Mouse (Mus musculus): ENCODE data around the gene Rxylt1. TPM values are rescaled to one million over a fixed set of nuclear protein-coding genes. Genes with fewer than 3 reads are reported as not detected.

Rxylt1 gene
- polyA plus RNA-seq, 1 experiment from 2014 or later, result 28.1 TPM

DNA sequence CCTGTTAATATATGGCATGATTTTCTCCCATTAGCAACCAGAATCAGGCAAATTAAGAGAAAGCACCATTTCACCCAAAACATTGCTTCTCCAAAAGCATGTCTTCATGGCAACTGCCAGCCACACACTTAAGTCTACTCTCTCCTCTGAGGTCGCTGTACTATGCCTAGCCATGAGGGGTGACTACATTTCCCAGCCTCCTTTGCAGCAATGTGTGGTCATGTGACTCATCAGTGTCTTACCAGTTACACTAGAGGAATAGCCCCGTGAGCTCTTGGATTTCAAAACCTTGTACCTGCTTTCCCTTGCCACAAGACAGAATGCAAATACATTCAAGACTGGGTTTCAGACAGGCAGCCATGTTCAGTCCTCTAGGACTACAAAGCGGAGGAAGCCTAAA lies 58.6 kb downstream of the Rxylt1 start:
- DNase-seq, result no peak
- WGBS (ENCODE audit: insufficient replicate concordance), result 44% methylated on average over 3 of the region's 3 CpGs
- TF ChIP-seq CTCF (IDR thresholded peaks at IDR 0.05; ENCODE audit: low read depth), result no peak
- no peak for TF ChIP-seq EP300 (IDR thresholded peaks at IDR 0.05; ENCODE audit: low read depth)

DNA sequence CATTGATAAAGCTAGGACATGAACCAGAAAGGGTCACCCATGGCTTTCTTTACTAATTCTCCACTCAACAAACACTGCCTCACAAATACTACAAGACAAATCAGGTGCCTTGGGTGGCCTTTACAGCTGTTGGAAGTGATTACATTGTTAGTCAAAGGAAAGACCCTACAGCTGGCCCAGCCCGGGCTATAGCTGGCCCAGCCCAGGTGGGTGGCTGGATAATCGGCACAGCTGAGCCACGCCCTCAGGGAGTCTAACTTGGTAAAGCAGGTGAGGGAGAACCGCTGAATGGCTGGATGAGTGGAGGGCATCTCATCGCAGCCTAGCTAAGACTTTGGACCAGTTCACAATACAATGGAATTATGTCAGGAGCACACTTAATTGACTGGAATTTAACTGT lies 63.9 kb downstream of the Rxylt1 start:
- no peaks in the 10 kb centered on the region for H3K27me3 ChIP-seq (ENCODE audit: insufficient read depth, low read length)
- H3K9me3 ChIP-seq (ENCODE audit: low read length), result no peaks in the 10 kb centered on the region
- H3K4me1 ChIP-seq (ENCODE audit: insufficient read depth), result peaks cover 2% of the 10 kb centered on the region; the same call in 1 of the 2 replicates
- H3K4me3 ChIP-seq (ENCODE audit: low read depth, low read length), result no peak overlapping the region
- no peak for DNase-seq
- ATAC-seq, result no peak
- H3K36me3 ChIP-seq (replicated peaks; ENCODE audit: insufficient read depth, low read length), result no peaks in the 10 kb centered on the region
- H3K4me2 ChIP-seq (ENCODE audit: low read depth, low read length), result no peak overlapping the region
- 61% methylated on average over 5 of the region's 5 CpGs for WGBS (ENCODE audit: insufficient replicate concordance)
- TF ChIP-seq EP300 (IDR thresholded peaks at IDR 0.05; ENCODE audit: low read depth), result no peak
- TF ChIP-seq CTCF (IDR thresholded peaks at IDR 0.05; ENCODE audit: low read depth), result no peak
- no peak overlapping the region for H3K9ac ChIP-seq (replicated peaks)
- no peak overlapping the region for H3K27ac ChIP-seq (ENCODE audit: low read depth)

More for the DNA sequence above, 58.6 kb downstream of the Rxylt1 start:
- Histone ChIP-seq H3K9me3 (ENCODE audit: low read length) (no peaks in the 10 kb centered on the region), H3K9ac (replicated peaks) (no peak overlapping the region), H3K4me3 (ENCODE audit: low read depth, low read length) (no peak overlapping the region), H3K4me2 (ENCODE audit: low read depth, low read length) (peak overlapping the region; percentile 42; the same call in 1 of the 2 replicates), H3K27me3 (ENCODE audit: insufficient read depth, low read length) (no peaks in the 10 kb centered on the region), H3K4me1 (ENCODE audit: insufficient read depth) (no peaks in the 10 kb centered on the region), H3K36me3 (replicated peaks; ENCODE audit: insufficient read depth, low read length) (no peaks in the 10 kb centered on the region), H3K27ac (ENCODE audit: low read depth) (no peak overlapping the region)
- ATAC-seq, result peak; percentile 77

DNA sequence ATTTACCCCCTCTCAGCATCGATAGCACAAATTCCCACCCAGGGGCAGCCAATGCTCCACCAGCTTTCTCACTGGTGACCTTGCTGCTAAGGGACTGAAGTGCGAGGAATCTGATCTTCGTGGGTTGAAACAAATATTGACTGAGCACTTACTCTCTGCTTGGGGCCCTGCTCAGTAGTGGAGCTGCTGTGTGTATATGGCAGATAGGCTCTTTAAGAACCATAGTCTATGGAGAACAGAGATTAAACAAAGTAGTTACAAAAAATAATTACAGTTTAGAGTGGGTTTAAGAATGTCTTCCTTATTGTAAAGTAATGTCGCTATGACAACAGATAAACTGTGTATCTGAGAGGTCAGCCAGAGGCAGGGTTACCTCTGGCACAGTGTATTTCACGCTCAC lies 66.8 kb downstream of the Rxylt1 start:
- Histone ChIP-seq H3K9ac (replicated peaks) (no peak overlapping the region), H3K4me2 (ENCODE audit: low read depth, low read length) (no peak overlapping the region), H3K9me3 (ENCODE audit: low read length) (no peaks in the 10 kb centered on the region), H3K36me3 (replicated peaks; ENCODE audit: insufficient read depth, low read length) (no peaks in the 10 kb centered on the region), H3K27ac (ENCODE audit: low read depth) (no peak overlapping the region), H3K4me1 (ENCODE audit: insufficient read depth) (peaks cover 2% of the 10 kb centered on the region; the same call in 1 of the 2 replicates), H3K4me3 (ENCODE audit: low read depth, low read length) (no peak overlapping the region), H3K27me3 (ENCODE audit: insufficient read depth, low read length) (no peaks in the 10 kb centered on the region)
- TF ChIP-seq EP300 (IDR thresholded peaks at IDR 0.05; ENCODE audit: low read depth) (no peak), CTCF (IDR thresholded peaks at IDR 0.05; ENCODE audit: low read depth) (no peak)
- ATAC-seq, result no peak
- DNase-seq, result no peak
- 59% methylated on average over 5 of the region's 5 CpGs for WGBS (ENCODE audit: insufficient replicate concordance)

DNA sequence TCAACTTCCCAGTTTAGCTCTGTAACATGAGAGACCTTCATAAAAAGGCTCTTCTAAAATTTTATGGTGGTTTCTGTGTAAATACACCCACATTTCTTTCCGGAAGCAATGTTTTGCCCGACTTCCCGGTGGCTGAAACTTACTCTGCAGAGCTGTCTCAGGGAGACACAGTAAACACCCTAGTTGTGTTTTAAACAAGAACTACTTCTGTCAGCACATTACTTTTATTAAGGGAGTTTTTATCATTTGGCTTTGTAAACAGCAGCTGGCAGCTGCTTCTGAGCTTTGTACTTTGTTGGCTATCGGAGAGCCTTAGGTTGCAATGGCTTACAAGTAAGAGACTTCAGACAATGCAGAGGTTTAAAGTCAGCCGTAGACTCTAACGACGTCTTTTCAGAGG lies 67.4 kb downstream of the Rxylt1 start:
- ATAC-seq (no peak), DNase-seq (no peak)
- no peak overlapping the region for H3K9ac ChIP-seq (replicated peaks)
- no peaks in the 10 kb centered on the region for H3K36me3 ChIP-seq (replicated peaks; ENCODE audit: insufficient read depth, low read length)
- H3K4me1 ChIP-seq (ENCODE audit: insufficient read depth), result peaks cover 2% of the 10 kb centered on the region; the same call in 1 of the 2 replicates
- 36% methylated on average over 7 of the region's 7 CpGs for WGBS (ENCODE audit: insufficient replicate concordance)
- no peaks in the 10 kb centered on the region for H3K9me3 ChIP-seq (ENCODE audit: low read length)
- peak overlapping the region; percentile 29 for H3K4me2 ChIP-seq (ENCODE audit: low read depth, low read length)
- TF ChIP-seq CTCF (IDR thresholded peaks at IDR 0.05; ENCODE audit: low read depth) (no peak), EP300 (IDR thresholded peaks at IDR 0.05; ENCODE audit: low read depth) (no peak)
- H3K27ac ChIP-seq (ENCODE audit: low read depth), result no peak overlapping the region
- H3K4me3 ChIP-seq (ENCODE audit: low read depth, low read length), result no peak overlapping the region
- no peaks in the 10 kb centered on the region for H3K27me3 ChIP-seq (ENCODE audit: insufficient read depth, low read length)

Other genes with a start within 250 kb of the Rxylt1 start
- gene Srgap1, start 50.1 kb downstream of the Rxylt1 start, polyA plus RNA-seq (2015; fragmentation: Nextera tagmentation; extraction: Ambion mirVana), result 0.90 and 0.96 TPM in 2 replicates